Comparison of ENCODE assay signal across 7 mouse cellular contexts in genomic region chr2:26646643-26647293, GRCm38 (mm10). TPM values are rescaled to one million over a fixed set of nuclear protein-coding genes. Genes with fewer than 3 reads are reported as not detected.
DNase-seq lines count a peak whose midpoint lies in the region; ATAC-seq and TF ChIP-seq lines count a peak whose summit lies in the region.

No protein-coding gene starts in this region.

- ATAC-seq in hindbrain, embryonic 16.5 days: peak; percentile 99
- peak; percentile 96 for ATAC-seq in megakaryocyte-erythroid progenitor cell, adult 5-6 weeks (replicated peaks; ENCODE audit: low FRiP score, low TSS enrichment, poor library complexity, severe bottlenecking)

- no peaks in the 10 kb centered on the region for H3K4me1 ChIP-seq in hindbrain, embryonic 16.5 days (ENCODE audit: control insufficient read depth, insufficient read depth, low read depth, low read length)

- peak; percentile 87 for DNase-seq in adipocyte (ENCODE audit: low spot score)
- DNase-seq in cerebellum, postnatal 25 days: peak; percentile 67 to 78
- peak; percentile 78 for DNase-seq in gastrocnemius, adult 2 months
- DNase-seq in left cerebral cortex, postnatal 10 days (ENCODE audit: extremely low spot score in 1 of 2, low spot score in 2 of 2): peak; percentile 62 to 79
- DNase-seq in right cerebral cortex, postnatal 25 days: peak; percentile 73

- TF ChIP-seq CTCF in gastrocnemius, adult 2 months (IDR thresholded peaks at IDR 0.05): peak; percentile 92

- H3K27me3 ChIP-seq in hindbrain, embryonic 16.5 days (replicated peaks; ENCODE audit: control insufficient read depth, insufficient read depth, low read length): no peaks in the 10 kb centered on the region

- H3K9me3 ChIP-seq in hindbrain, embryonic 16.5 days (ENCODE audit: control insufficient read depth, low read length): no peaks in the 10 kb centered on the region

- no peak overlapping the region for H3K9ac ChIP-seq in hindbrain, embryonic 16.5 days (ENCODE audit: low read depth, low read length)

- intact Hi-C loops in gastrocnemius, adult 2 months (cut with DNase I): loop anchor here (10.0 kb wide), 1 partner anchor 388 kb away; no protein-coding TSS in a partner anchor
- intact Hi-C loops in left cerebral cortex, postnatal 10 days (cut with DNase I): loop anchor here (10.0 kb wide), 1 partner anchor 388 kb away; no protein-coding TSS in a partner anchor

- no peaks in the 10 kb centered on the region for H3K36me3 ChIP-seq in hindbrain, embryonic 16.5 days (ENCODE audit: control insufficient read depth, insufficient read depth, low read length)

- WGBS in hindbrain, embryonic 16.5 days: 18% methylated on average over 3 of the region's 3 CpGs

- H3K27ac ChIP-seq in gastrocnemius, adult 2 months: no peak overlapping the region
- no peak overlapping the region for H3K27ac ChIP-seq in hindbrain, embryonic 16.5 days (ENCODE audit: low read depth, low read length)

- no peak overlapping the region for H3K4me3 ChIP-seq in gastrocnemius, adult 2 months
- H3K4me3 ChIP-seq in hindbrain, embryonic 16.5 days (ENCODE audit: low read length): no peak overlapping the region

- H3K4me2 ChIP-seq in hindbrain, embryonic 16.5 days (ENCODE audit: low read length): no peak overlapping the region

RNA-seq across cellular contexts. Expression of gene Fam69b, which starts 18.5 kb away (rescaled TPM):
- total RNA-seq in gastrocnemius, adult 2 months (2021): 1 to 10 TPM; 1.0 to 2.3 TPM
- 153 and 156 TPM in 2 replicates for polyA plus RNA-seq in hindbrain, embryonic 16.5 days (2015; fragmentation: Nextera tagmentation; extraction: Ambion mirVana)
- 10 to 100 TPM; 88.2 to 90.8 TPM for total RNA-seq in left cerebral cortex, postnatal 10 days (2021)
- total RNA-seq in megakaryocyte-erythroid progenitor cell, adult 5-6 weeks (2014; fragmentation: Nextera tagmentation): 5.7 and 7.7 TPM in 2 replicates
- total RNA-seq in megakaryocyte-erythroid progenitor cell, adult 5-6 weeks (2017): 6.8 and 8.0 TPM in 2 replicates

RNA-seq across cellular contexts. Expression of gene Lcn4, which starts 24.3 kb away (rescaled TPM):
- total RNA-seq in gastrocnemius, adult 2 months (2021): not detected
- not detected in 2 replicates for polyA plus RNA-seq in hindbrain, embryonic 16.5 days (2015; fragmentation: Nextera tagmentation; extraction: Ambion mirVana)
- not detected for total RNA-seq in left cerebral cortex, postnatal 10 days (2021)
- total RNA-seq in megakaryocyte-erythroid progenitor cell, adult 5-6 weeks (2014; fragmentation: Nextera tagmentation): not detected in 2 replicates
- total RNA-seq in megakaryocyte-erythroid progenitor cell, adult 5-6 weeks (2017): not detected in 2 replicates

RNA-seq across cellular contexts. Expression of gene Agpat2, which starts 42.6 kb away (rescaled TPM):
- 1 to 10 TPM; 2.8 to 7.3 TPM for total RNA-seq in gastrocnemius, adult 2 months (2021)
- 6.2 and 7.2 TPM in 2 replicates for polyA plus RNA-seq in hindbrain, embryonic 16.5 days (2015; fragmentation: Nextera tagmentation; extraction: Ambion mirVana)
- 1 to 10 TPM; 1.6 to 2.2 TPM for total RNA-seq in left cerebral cortex, postnatal 10 days (2021)
- total RNA-seq in megakaryocyte-erythroid progenitor cell, adult 5-6 weeks (2014; fragmentation: Nextera tagmentation): 14.8 and 15.2 TPM in 2 replicates
- 9.9 and 11.8 TPM in 2 replicates for total RNA-seq in megakaryocyte-erythroid progenitor cell, adult 5-6 weeks (2017)

Comparison
In these comparisons a context has a peak if more than half of its experiments do, and no peak if none do; other contexts are left out.
1. RNA of gene Fam69b, which starts 18.5 kb away (total RNA-seq): 88.2 to 90.8 TPM in left cerebral cortex, postnatal 10 days; 5.7 to 8.0 TPM in megakaryocyte-erythroid progenitor cell, adult 5-6 weeks and 1.0 to 2.3 TPM in gastrocnemius, adult 2 months; every median in the first group is over 4 times any median in the second.
2. Peak in every context shown above with its lines, with median percentiles within 50 percentile points of each other: DNase-seq.